Mouse (Mus musculus) ES-E14 (cell line): ENCODE measurements around the gene Dlg2.

Experiments used
- MAFK ChIP-seq: IDR thresholded peaks from 2 replicates; pipeline ENCODE4 v1.6.1; 2014; ENCODE audit warnings: mild to moderate bottlenecking, low read depth, low read length, inconsistent platforms; ENCODE audit not compliant: insufficient read depth
- ZC3H11A ChIP-seq: IDR thresholded peaks from 2 replicates; pipeline ENCODE4 v1.6.1; 2012; ENCODE audit warnings: low read depth, mild to moderate bottlenecking, inconsistent platforms, low read length, borderline replicate concordance

DNA sequence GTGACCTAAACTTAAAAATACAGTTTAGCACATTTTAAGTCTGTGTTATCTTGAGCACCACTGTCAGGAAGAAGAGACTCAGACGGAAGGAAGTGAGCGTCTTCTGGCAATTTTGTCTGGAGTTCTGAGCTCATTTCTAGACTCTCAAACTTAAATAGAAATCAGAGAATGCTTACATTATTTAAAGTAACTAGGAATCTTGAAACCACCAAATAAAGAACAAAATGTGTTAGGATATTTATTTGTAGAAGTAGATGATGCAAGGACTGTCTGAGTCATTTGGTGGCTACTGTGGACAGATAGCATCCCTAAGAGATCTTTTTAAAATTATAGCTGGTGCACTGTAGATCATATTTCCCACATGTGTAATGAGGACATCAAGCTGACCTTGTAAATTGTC lies 1557.8 kb downstream of the Dlg2 start:
- TF ChIP-seq ZC3H11A (no peak), MAFK (no peak)
